Mouse (Mus musculus) megakaryocyte progenitor cell, adult 5-6 weeks (primary cell): Measurements from ENCODE around the gene Atp5f1. TPM values are rescaled to one million over a fixed set of nuclear protein-coding genes. Genes with fewer than 3 reads are reported as not detected.
"Not testable (repeated sequence)": the region's sequence is repeated elsewhere in the genome, so short reads cannot be mapped to it uniquely, and the experiment has no call there.

Experiments
- ATAC-seq: replicated peaks from 2 replicates; pipeline ENCODE4 v1.8.0; 2016; ENCODE audit warnings: mild to moderate bottlenecking, moderate TSS enrichment, inconsistent platforms; ENCODE audit not compliant: poor library complexity
- total RNA-seq, 2 experiments: library from RNA; stranded (forward) in 1 of 2; stranded (reverse) in 1 of 2; fragments of 157-497, 149-512 nt in 1 of 2; fragments of 200-1000 nt in 1 of 2; gene quantifications; 2 replicates each; pipeline versions ENCODE4 v1.2.3 to v1.2.4; 2015 to 2017

Gene Atp5f1
- total RNA-seq, 2 experiments from 2014 or later = 472 to 515 TPM

DNA sequence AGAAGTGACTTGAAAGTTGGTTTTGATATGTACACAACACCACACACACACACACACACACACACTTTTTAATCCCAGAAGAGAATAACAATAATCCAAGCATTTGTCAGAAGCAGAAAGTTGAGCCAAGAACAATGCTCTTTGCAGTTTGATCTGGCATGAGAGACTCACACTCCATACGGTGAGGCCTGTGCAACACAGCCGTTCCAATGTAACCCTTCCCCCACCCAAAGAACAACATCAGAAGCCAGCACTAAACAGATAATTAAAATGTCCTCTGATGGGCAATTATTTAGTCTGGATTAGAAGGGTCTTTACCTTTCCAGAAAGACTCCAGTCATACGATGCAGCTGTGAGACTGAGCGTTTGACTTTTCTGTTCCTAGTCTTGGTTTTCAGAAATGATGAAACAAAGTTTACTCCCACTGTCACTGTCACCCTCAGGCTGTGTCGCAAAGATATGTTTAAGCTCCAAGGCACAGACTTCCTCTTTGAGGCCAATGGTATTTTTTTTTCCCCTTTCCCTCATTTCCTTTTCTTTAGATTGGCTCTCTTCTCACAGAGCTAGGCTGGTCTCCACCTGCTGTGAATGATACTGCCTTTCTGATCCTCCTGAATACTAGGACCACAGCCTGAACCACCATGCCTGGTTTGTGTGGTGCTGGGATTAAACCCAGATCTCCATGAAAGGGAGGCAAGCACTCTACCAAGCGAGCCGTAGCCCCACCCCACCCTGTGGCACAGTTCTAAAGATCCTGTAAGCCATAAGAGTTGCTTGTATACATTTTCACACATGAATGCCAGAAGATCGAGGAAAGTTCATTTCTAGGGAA lies 27.4 kb downstream of the Atp5f1 start, which contains the start of gene I830077J02Rik:
TSS of gene I830077J02Rik (minus strand) at position 425 of the 832 bp plus-strand sequence.
- ATAC-seq = peak; percentile 81

- ATAC-seq = no peak
Observed at GRCm38 (mm10) chr3:105931095-105931494, 28.8 kb downstream of the Atp5f1 start.

GRCm38 (mm10) chr3:105929821-105930220 lies 30.1 kb downstream of the Atp5f1 start:
- ATAC-seq = no peak

- no peak for ATAC-seq
Observed at GRCm38 (mm10) chr3:105928781-105929180, 31.1 kb downstream of the Atp5f1 start.

DNA sequence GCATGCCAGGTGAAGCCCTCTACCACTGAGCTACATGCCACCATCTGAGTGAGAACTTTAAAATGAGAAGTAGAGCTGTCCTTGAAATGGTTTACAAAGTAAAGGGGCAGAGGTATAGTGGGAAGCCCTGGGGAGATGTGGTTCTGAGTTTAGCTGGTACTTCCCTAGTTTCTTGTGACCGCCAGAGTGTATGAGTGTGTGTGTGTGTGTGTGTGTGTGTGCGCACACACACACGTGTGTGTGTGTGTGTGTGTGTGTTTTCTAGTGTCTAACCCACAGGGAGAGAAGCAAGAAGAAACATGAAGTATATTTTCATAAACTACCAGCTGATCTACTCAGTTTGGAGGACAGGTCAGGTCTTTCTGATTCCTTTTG lies 31.7 kb downstream of the Atp5f1 start:
- peak; percentile 27 for ATAC-seq

GRCm38 (mm10) chr3:105927561-105928194 lies 32.2 kb downstream of the Atp5f1 start:
- no peak for ATAC-seq

DNA sequence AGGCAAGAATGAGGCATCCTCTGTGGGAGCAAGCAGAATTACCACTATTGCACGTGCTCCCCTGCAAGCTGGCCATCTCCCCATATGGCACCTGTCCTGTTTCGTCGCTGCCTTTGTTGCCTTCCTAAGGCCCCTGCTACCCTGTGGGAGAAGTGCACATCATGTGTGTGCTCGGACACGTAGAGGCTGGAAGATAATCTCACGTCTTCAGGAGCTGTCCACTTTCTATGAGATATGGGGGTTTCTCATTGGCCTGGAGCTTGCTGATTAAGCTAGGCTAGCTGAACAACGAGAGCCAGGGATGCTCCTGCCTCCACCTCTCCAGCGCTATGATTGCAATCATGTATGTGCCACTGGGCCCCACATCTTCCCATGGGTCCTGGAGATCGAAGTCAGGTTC lies 35.3 kb downstream of the Atp5f1 start:
- ATAC-seq = no peak

DNA sequence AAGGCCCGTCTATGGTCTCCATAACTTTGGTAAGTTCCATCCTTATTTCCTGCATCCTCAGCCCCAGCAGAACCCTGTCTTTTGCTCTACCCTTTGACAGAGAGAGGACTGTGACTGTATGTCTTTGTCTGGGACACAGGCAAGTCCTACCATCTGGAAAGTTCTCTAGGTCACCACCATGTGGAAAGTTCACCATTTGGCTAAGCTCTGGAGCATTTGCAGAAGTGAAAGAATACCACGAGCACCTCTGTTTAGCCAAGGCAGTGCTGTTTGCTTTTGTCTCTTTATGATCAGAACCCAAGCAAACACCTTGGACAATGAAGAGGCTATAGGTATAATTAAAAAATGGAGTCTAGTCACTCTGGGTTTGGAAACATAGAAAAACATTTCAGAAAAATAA lies 37.9 kb downstream of the Atp5f1 start:
- ATAC-seq = peak; percentile 26; the same call in 1 of the 2 replicates

DNA sequence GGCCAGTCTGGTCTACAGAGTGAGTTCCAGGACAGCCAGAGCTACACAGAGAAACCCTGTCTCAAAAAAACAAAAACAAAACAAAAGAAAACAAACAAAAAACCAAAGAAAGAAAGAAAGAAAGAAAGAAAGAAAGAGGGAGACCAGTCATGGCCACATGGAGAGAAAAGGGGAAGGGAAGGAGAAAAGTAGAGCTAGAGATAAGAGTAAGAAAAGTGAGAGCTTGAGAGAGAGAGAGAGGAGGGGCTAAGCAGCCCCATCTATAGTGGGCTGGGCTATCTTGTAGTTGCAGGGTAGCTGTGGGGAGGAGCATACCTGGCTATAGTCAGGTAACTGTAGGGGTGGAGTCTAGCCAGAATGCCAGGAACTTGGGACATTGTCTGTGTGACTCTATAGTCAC lies 39.2 kb downstream of the Atp5f1 start:
- not testable (repeated sequence) for ATAC-seq

GRCm38 (mm10) chr3:105918355-105918745 lies 41.5 kb downstream of the Atp5f1 start:
- ATAC-seq = no peak

DNA sequence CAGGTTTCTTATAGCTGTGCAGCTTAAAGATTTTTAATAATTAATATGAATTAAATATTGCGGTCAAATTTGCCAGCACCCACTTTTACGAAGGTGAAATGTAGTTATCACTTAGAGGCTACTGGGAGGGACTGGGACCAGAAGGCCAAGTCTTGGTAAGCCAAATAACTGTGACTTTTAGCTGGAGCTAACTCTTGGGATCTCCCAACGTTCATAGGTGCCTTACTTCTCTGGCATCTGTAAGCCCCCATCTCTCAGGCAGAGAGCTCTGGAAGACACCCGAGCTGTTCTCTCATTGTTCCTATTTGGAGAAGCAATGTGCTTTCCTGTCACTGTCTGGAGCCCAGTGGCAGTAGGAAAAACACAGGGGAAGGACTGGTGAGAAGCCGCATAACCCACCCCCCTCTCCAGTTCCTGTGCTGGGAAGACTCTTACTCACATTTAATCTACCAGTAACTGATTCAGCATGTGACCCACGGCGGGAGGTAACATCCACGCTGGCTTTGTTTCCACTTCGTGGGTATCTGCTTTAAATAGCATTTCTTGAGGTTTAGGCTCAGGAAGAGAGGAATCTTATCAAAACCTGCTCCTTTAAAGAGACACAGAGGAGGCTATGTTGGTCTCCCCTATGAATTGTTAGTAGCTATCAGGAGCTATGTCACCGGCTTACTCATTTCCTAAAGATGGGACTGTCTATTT lies 42.1 kb downstream of the Atp5f1 start:
- ATAC-seq = 0 out of 2 replicates have a peak, but pooled peaks have one; percentile 8

- ATAC-seq = not testable (repeated sequence)
Observed at GRCm38 (mm10) chr3:105916455-105916854, 43.4 kb downstream of the Atp5f1 start.

- no peak for ATAC-seq
Observed at GRCm38 (mm10) chr3:105915281-105915680, 44.6 kb downstream of the Atp5f1 start.

DNA sequence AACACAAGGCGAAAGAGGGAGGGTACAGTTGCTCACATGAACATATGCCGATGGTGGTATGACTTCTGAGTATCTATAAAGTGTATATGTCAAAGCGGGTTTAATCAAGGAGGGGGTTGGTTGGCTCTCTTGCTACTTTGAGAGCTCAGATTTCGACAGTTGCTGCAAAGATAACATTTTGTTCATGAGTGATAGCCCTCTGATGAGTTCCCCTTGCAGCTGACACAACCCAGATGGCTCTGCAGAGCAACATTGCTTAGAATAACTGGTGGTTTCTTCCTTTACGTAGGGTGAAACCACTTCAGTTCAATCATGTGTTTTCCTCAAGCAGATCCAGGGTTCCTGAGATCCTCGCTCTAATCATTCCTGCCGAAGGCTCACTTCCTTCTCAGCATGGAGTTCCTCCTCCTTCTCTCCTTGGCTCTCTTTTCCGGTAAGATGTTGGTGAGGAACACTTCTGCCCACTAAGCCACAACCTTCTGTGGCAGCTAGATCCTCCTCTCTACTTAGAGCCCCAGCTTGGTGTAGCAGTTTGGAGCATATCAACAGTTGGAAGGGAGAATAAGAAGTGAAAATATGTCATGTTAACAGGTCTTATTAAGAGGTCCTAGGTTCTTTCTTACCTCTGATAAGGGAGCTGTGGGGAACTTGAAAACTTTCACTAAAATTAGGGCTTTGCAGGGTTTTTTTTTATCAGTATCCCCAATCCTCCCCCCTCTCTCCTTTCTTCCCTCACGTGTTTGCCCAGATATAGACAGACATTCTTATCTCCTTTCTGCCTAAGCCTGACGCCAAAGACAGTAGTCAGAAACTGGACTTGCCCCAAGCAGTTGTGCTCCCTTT lies 45.8 kb downstream of the Atp5f1 start:
- ATAC-seq = peak; percentile 46

DNA sequence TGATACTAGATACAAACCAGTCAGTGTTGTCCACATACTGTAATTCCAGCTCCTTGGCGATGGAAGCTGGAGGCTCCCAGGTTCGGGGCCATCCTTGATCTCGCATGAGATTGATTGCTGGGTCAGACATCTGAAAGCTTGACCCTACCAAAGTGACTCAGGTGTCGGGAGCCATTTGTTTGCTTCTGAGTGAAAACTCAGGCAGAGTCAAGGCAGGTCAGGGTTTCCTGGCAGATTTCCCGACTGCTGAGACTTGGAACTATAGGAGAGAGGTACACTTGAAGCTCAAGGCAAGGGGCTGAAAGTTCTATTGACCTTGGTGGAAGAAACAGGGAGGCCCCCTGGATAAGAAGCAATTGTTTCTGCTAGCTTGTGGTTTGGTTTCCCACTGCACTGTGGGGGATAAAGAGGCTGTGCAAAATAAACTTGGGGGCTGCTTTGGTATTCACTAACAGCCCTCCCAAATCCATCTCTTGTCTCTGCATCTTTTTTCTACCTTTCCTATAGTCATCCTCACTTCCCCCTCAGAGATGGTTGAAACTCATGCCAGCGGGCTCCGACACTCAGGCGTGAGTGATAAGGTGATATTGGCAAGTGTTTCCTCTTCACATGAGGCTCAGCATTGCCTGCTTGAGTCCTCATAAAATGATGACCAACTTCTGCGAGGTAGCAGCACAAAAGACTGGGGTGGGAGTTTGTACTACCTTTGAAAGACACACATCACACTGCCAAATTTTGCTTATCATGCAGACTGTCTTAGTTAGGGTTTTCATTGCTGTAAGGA lies 47.6 kb downstream of the Atp5f1 start:
- no peak for ATAC-seq

GRCm38 (mm10) chr3:105910519-105911190 lies 49.2 kb downstream of the Atp5f1 start:
- ATAC-seq = peak; percentile 74

DNA sequence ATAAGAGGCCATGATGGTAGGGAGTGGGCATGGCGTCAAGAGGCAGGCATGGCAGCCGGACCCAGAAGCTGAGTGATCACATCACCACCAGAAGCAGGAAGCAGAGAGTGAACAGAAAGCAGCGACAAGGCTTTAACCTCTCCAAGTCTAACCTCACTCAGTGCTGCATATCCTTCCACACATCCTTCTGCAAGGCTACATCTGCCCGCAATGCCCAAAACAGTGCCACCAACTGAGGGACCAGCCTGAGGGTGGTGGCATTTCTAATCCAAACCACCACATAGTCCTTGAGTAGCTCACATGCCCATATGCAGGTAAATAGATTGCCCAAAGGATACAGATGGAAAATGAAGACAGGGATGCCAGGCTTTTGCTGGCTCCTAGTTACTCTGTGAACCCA lies 50.9 kb downstream of the Atp5f1 start:
- no peak for ATAC-seq

- ATAC-seq = no peak
Observed at GRCm38 (mm10) chr3:105907956-105908655, 51.8 kb downstream of the Atp5f1 start.

GRCm38 (mm10) chr3:105904721-105905120 lies 55.2 kb downstream of the Atp5f1 start:
- ATAC-seq = no peak
